Mouse (Mus musculus): Measurements from ENCODE around the gene Ddx23.

The Ddx23 gene

GRCm38 (mm10) chr15:98662567-98663545 is at the start of gene Ddx23:
Gene Ddx23, minus strand, starts transcription at chr15:98662894.
- DNase-seq (ENCODE audit: low spot score) = peak; percentile 99

GRCm38 (mm10) chr15:98710442-98710841 is 47.7 kb upstream of the Ddx23 start:
- peak; percentile 76 for DNase-seq (ENCODE audit: low spot score)

- peak; percentile 92 for DNase-seq (ENCODE audit: low spot score)
Measured at GRCm38 (mm10) chr15:98707766-98708372, 45.2 kb upstream of the Ddx23 start, which contains the start of gene Ccdc65. Gene Ccdc65, plus strand, starts transcription at chr15:98708207.

GRCm38 (mm10) chr15:98704312-98704711 is 41.6 kb upstream of the Ddx23 start:
- no peak for DNase-seq (ENCODE audit: low spot score)

- DNase-seq (ENCODE audit: low spot score) = peak; percentile 88
Measured at GRCm38 (mm10) chr15:98699190-98700105, 36.8 kb upstream of the Ddx23 start.

- no peak for DNase-seq (ENCODE audit: low spot score)
Measured at GRCm38 (mm10) chr15:98696216-98696615, 33.5 kb upstream of the Ddx23 start.

- no peak for DNase-seq (ENCODE audit: low spot score)
Measured at GRCm38 (mm10) chr15:98695726-98696125, 33.0 kb upstream of the Ddx23 start.

GRCm38 (mm10) chr15:98692171-98692715 is 29.5 kb upstream of the Ddx23 start:
- DNase-seq (ENCODE audit: low spot score) = peak; percentile 53

GRCm38 (mm10) chr15:98691486-98692147 is 28.9 kb upstream of the Ddx23 start:
- DNase-seq (ENCODE audit: low spot score) = peak; percentile 78

GRCm38 (mm10) chr15:98689682-98690081 is 27.0 kb upstream of the Ddx23 start:
- no peak for DNase-seq (ENCODE audit: low spot score)

GRCm38 (mm10) chr15:98685926-98686325 is 23.2 kb upstream of the Ddx23 start:
- DNase-seq (ENCODE audit: low spot score) = no peak

GRCm38 (mm10) chr15:98683746-98684145 is 21.1 kb upstream of the Ddx23 start:
- no peak for DNase-seq (ENCODE audit: low spot score)

GRCm38 (mm10) chr15:98683177-98683576 is 20.5 kb upstream of the Ddx23 start:
- DNase-seq (ENCODE audit: low spot score) = no peak

- DNase-seq (ENCODE audit: low spot score) = no peak
Measured at GRCm38 (mm10) chr15:98681633-98682032, 18.9 kb upstream of the Ddx23 start.

- no peak for DNase-seq (ENCODE audit: low spot score)
Measured at GRCm38 (mm10) chr15:98680660-98681059, 18.0 kb upstream of the Ddx23 start.

GRCm38 (mm10) chr15:98677977-98678376 is 15.3 kb upstream of the Ddx23 start:
- DNase-seq (ENCODE audit: low spot score) = no peak

- DNase-seq (ENCODE audit: low spot score) = peak; percentile 93
Measured at GRCm38 (mm10) chr15:98676940-98677728, 14.4 kb upstream of the Ddx23 start, which contains the start of gene Rnd1. Gene Rnd1, minus strand, starts transcription at chr15:98677461.

GRCm38 (mm10) chr15:98676471-98676870 is 13.8 kb upstream of the Ddx23 start:
- no peak for DNase-seq (ENCODE audit: low spot score)

- DNase-seq (ENCODE audit: low spot score) = no peak
Measured at GRCm38 (mm10) chr15:98675634-98676250, 13.0 kb upstream of the Ddx23 start.
